Mouse (Mus musculus): ENCODE results near the gene Cdnf. TPM values are rescaled to one million over a fixed set of nuclear protein-coding genes. Genes with fewer than 3 reads are reported as not detected.

Cdnf gene
- polyA plus RNA-seq, 1 experiment, result 0.79 TPM

- H3K36me3 ChIP-seq (ENCODE audit: control insufficient read depth, insufficient read depth, low read length, poor library complexity, severe bottlenecking), result no peaks in the 10 kb centered on the region
- H3K4me3 ChIP-seq (ENCODE audit: low read depth, low read length), result no peak overlapping the region
- no peaks in the 10 kb centered on the region for H3K27me3 ChIP-seq (ENCODE audit: control insufficient read depth, insufficient read depth, low read length, poor library complexity, severe bottlenecking)
- H3K27ac ChIP-seq (ENCODE audit: insufficient read depth, low read length), result no peak overlapping the region
- no peaks in the 10 kb centered on the region for H3K9me3 ChIP-seq (replicated peaks; ENCODE audit: control insufficient read depth, insufficient read depth, low read length, poor library complexity, severe bottlenecking)
- H3K9ac ChIP-seq (ENCODE audit: low read depth, poor library complexity, severe bottlenecking), result no peak overlapping the region
- no peaks in the 10 kb centered on the region for H3K4me1 ChIP-seq (ENCODE audit: control insufficient read depth, insufficient read depth, low read length)
- TF ChIP-seq EP300 (IDR thresholded peaks at IDR 0.05; ENCODE audit: insufficient read depth, low read depth, low read length), result no peak
- no peak for TF ChIP-seq POLR2A (IDR thresholded peaks at IDR 0.05; ENCODE audit: insufficient read depth, low read length)
- TF ChIP-seq CTCF (IDR thresholded peaks at IDR 0.05; ENCODE audit: low read depth, low read length), result no peak
Observed at GRCm38 (mm10) chr2:3573883-3574282, 61.1 kb downstream of the Cdnf start.

- H3K4me3 ChIP-seq (ENCODE audit: low read depth, low read length), result no peak overlapping the region
- no peaks in the 10 kb centered on the region for H3K9me3 ChIP-seq (replicated peaks; ENCODE audit: control insufficient read depth, insufficient read depth, low read length, poor library complexity, severe bottlenecking)
- H3K4me1 ChIP-seq (ENCODE audit: control insufficient read depth, insufficient read depth, low read length), result no peaks in the 10 kb centered on the region
- no peak overlapping the region for H3K9ac ChIP-seq (ENCODE audit: low read depth, poor library complexity, severe bottlenecking)
- TF ChIP-seq CTCF (IDR thresholded peaks at IDR 0.05; ENCODE audit: low read depth, low read length) (no peak), POLR2A (IDR thresholded peaks at IDR 0.05; ENCODE audit: insufficient read depth, low read length) (no peak), EP300 (IDR thresholded peaks at IDR 0.05; ENCODE audit: insufficient read depth, low read depth, low read length) (no peak)
- H3K27me3 ChIP-seq (ENCODE audit: control insufficient read depth, insufficient read depth, low read length, poor library complexity, severe bottlenecking), result no peaks in the 10 kb centered on the region
- no peaks in the 10 kb centered on the region for H3K36me3 ChIP-seq (ENCODE audit: control insufficient read depth, insufficient read depth, low read length, poor library complexity, severe bottlenecking)
- no peak overlapping the region for H3K27ac ChIP-seq (ENCODE audit: insufficient read depth, low read length)
Observed at GRCm38 (mm10) chr2:3575140-3575539, 62.3 kb downstream of the Cdnf start.

Other genes with a start within 250 kb of the Cdnf start
- 119 TPM in 2 replicates for gene Nmt2, start 228.8 kb upstream of the Cdnf start, polyA plus RNA-seq (2011; ENCODE audit: insufficient read depth, insufficient read length, low read depth, missing spikeins)
- 17.1 and 19.0 TPM in 2 replicates for gene Rpp38, start 180.4 kb upstream of the Cdnf start, polyA plus RNA-seq (2011; ENCODE audit: insufficient read depth, insufficient read length, low read depth, missing spikeins)
- gene Acbd7, start 176.9 kb upstream of the Cdnf start, polyA plus RNA-seq (2011; ENCODE audit: insufficient read depth, insufficient read length, low read depth, missing spikeins), result 5.9 and 8.7 TPM in 2 replicates
- not detected in 2 replicates for gene Olah, start 115.8 kb upstream of the Cdnf start, polyA plus RNA-seq (2011; ENCODE audit: insufficient read depth, insufficient read length, low read depth, missing spikeins)
- gene Meig1, start 90.4 kb upstream of the Cdnf start, polyA plus RNA-seq (2011; ENCODE audit: insufficient read depth, insufficient read length, low read depth, missing spikeins), result not detected in 2 replicates
- gene Dclre1c, start 88.9 kb upstream of the Cdnf start, polyA plus RNA-seq (2011; ENCODE audit: insufficient read depth, insufficient read length, low read depth, missing spikeins), result 14.7 and 15.2 TPM in 2 replicates
- 33.9 and 34.2 TPM in 2 replicates for gene Suv39h2, start 38.0 kb upstream of the Cdnf start, polyA plus RNA-seq (2011; ENCODE audit: insufficient read depth, insufficient read length, low read depth, missing spikeins)
- 4.4 and 4.7 TPM in 2 replicates for gene Gm45902, start 240 bp upstream of the Cdnf start, polyA plus RNA-seq (2011; ENCODE audit: insufficient read depth, insufficient read length, low read depth, missing spikeins)
- 111 and 128 TPM in 2 replicates for gene Hspa14, start 216 bp upstream of the Cdnf start, polyA plus RNA-seq (2011; ENCODE audit: insufficient read depth, insufficient read length, low read depth, missing spikeins)
- 46.0 and 54.4 TPM in 2 replicates for gene Fam107b, start 57.5 kb downstream of the Cdnf start, polyA plus RNA-seq (2011; ENCODE audit: insufficient read depth, insufficient read length, low read depth, missing spikeins)